Mouse (Mus musculus): ENCODE results near the gene Pik3r5.

DNA sequence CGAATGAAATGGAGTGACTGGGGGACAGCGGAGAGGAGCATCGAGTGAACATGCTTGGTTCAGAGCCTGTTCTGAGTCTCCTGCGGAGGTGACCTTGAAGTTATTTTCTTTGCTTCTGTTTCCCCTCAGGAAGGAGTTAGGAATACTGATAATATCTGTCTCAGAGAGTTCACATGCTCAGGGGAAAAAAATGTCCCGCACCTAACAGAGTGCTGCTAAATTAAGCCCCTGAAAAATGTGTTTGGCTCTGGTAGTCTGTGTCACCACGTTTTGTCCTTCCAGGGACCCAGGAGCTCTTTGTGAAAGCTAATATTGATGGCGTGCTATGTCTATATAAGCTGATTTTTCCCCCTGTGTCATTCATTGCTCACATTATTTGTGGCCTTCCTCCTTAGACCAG lies 113.3 kb downstream of the Pik3r5 start:
- TF ChIP-seq POLR2A (IDR thresholded peaks at IDR 0.05; ENCODE audit: control insufficient read depth in 1 of 2, insufficient read depth in 1 of 2, low read depth in 1 of 2, low read length in 2 of 2, poor library complexity in 1 of 2): no peak
- TF ChIP-seq CTCF (IDR thresholded peaks at IDR 0.05 in 2 of 3, conservative IDR thresholded peaks at IDR 0.05 in 1 of 3; ENCODE audit: control insufficient read depth in 1 of 3, insufficient read depth in 1 of 3, low read depth in 2 of 3, low read length in 3 of 3, poor library complexity in 1 of 3, severe bottlenecking in 1 of 3): no peak
- TF ChIP-seq TAL1 (IDR thresholded peaks at IDR 0.05; ENCODE audit: low read length): no peak
- no peak for TF ChIP-seq ZKSCAN1 (IDR thresholded peaks at IDR 0.05; ENCODE audit: low read depth, low read length)
- TF ChIP-seq ETS1 (IDR thresholded peaks at IDR 0.05; ENCODE audit: low read depth, low read length): no peak
- TF ChIP-seq JUND (IDR thresholded peaks at IDR 0.05; ENCODE audit: low read depth, low read length): no peak
- no peak for TF ChIP-seq NRF1 (IDR thresholded peaks at IDR 0.05; ENCODE audit: insufficient read depth, low read depth, low read length, poor library complexity, severe bottlenecking)
- no peak for TF ChIP-seq ZNF384 (IDR thresholded peaks at IDR 0.05; ENCODE audit: low read depth, low read length)
